Mouse (Mus musculus): ENCODE results near the gene Hoxc9. TPM values are rescaled to one million over a fixed set of nuclear protein-coding genes. Genes with fewer than 3 reads are reported as not detected.

Gene Hoxc9
- polyA plus RNA-seq, 1 experiment: not detected

DNA sequence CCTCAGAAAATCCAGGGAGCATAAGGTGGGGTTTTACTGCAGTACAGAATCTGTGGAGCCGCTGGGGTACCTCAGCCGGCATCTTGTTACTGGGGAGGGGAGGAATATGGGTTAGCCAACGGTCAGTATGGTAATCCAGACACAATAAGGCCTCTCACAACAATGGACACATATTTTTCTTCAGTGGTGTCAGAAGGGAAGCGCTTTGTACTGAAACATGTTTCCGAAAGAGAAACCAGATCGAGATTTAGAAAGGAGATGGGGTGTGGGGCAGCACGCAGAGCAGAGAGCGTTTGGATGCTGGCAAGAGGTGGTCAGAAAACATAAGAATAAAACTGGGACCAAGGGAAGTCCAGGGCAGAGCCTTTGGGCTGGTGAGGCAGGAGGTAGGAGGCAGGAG is 53.9 kb downstream of the Hoxc9 start:
- Histone ChIP-seq H3K4me3 (ENCODE audit: insufficient read depth, low read depth, low read length) (peak overlapping the region; percentile 45), H3K27ac (replicated peaks; ENCODE audit: low read depth, low read length) (peak overlapping the region; percentile 30), H3K4me1 (ENCODE audit: control insufficient read depth, insufficient read depth, insufficient read length, low read length) (peaks cover 7% of the 10 kb centered on the region)

DNA sequence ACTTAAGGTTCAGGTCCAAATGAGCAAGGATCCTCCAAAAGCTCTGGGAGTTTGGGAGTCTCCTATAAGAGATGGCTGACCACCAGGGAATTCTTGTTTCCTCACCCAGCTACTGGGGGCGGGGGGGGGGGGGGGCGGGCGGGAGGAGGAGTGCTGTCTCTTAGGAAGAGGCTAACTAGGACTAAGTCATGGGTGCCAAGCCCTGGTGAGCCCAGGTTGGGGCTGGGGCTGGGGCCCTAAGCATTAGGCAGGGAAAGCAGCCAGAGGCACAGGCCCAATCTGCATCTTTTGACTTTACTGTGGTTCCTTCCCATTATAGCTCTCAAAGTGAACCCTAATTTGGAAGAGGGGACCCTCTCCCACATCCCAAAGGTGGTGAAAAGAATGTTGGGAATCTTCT is 55.9 kb downstream of the Hoxc9 start:
- Histone ChIP-seq H3K4me1 (ENCODE audit: control insufficient read depth, insufficient read depth, insufficient read length, low read length) (no peaks in the 10 kb centered on the region), H3K27ac (replicated peaks; ENCODE audit: low read depth, low read length) (peak overlapping the region; percentile 68), H3K4me3 (ENCODE audit: insufficient read depth, low read depth, low read length) (peak overlapping the region; percentile 36; the same call in 1 of the 2 replicates)

DNA sequence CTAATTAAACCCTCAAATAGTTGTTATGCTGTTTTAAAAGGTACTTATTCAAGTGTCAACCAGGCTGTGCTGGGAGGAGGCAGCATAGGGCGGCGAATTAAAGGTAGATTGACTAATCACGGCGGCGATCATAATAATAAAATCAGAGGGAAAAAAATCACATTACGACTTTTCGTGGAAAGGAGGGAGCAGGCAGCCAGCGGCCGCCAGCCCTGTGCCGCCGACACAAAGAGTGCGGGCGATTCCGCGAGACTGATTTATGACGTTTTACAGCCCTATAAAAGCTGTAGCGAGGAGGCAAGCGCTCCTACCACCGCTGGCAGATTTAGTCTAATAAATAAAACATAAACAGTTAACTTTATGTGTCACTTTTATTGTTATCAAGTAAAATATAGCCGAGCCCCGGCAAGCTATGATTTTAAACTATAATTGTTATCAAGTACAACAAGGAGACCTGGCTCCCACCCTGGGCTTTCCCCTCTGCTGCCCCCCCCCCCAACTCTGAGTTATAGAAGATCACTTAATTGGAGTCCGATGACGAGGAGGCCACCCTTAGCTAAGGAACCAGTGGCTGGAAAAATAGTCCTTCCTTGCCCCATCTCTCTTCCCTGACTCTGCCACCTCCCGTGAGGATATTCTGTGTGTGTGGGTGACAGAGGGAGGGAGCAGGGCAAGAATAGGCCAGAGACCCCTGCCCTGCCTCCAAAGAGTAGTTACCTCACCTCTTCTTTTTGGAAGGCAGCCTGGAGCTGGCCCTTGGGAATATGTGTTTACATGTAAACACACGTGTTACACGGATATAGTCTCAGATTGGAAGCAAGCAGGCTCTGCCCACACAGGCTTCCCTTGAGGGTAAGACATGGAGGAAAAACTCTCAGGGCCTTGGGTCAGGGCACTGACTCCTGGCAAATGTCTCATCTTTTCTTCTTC is 56.7 kb downstream of the Hoxc9 start:
- Histone ChIP-seq H3K27ac (replicated peaks; ENCODE audit: low read depth, low read length) (peak overlapping the region; percentile 68), H3K4me3 (ENCODE audit: insufficient read depth, low read depth, low read length) (peak overlapping the region; percentile 12), H3K4me1 (ENCODE audit: control insufficient read depth, insufficient read depth, insufficient read length, low read length) (no peaks in the 10 kb centered on the region)

DNA sequence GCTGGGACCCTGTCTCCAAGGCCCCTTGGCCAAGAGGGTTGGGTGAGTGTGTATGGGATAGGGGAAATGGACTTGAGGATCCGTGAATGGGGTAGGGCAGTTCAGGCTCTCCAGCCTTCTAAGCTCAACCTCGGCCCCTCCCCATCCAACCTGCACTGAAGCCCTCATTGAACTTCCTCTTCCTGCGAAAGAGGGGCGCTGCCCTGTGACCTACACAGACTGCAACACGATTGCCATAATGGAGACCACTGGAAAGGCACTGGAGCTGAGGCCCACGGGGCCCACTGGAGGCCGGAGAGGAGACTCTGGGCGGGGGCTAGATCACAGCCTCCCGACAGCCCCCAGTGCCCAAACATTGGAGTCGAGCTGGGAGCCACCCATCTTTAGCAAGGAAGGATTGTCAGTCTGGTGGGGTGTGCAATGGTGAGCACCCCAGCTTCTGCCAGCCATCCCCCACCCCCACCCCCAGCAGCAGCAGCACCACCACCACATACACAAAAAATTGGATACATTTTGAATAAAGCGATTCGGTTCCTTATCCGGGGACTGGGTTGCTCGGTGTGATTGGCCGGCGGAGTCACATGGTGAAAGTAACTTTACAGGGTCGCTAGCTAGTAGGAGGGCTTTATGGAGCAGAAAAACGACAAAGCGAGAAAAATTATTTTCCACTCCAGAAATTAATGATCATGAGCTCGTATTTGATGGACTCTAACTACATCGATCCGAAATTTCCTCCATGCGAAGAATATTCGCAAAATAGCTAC is 58.0 kb downstream of the Hoxc9 start:
- Histone ChIP-seq H3K4me3 (ENCODE audit: insufficient read depth, low read depth, low read length) (peak overlapping the region; percentile 69), H3K4me1 (ENCODE audit: control insufficient read depth, insufficient read depth, insufficient read length, low read length) (0 out of 2 replicates have a peak, but pooled peaks cover 5% of the 10 kb centered on the region), H3K27ac (replicated peaks; ENCODE audit: low read depth, low read length) (peak overlapping the region; percentile 63)

Other genes starting within 250 kb of the Hoxc9 start
- not detected in 2 replicates for gene Hoxc13, start 55.3 kb upstream of the Hoxc9 start, polyA plus RNA-seq (2012; ENCODE audit: insufficient read depth, insufficient read length, missing spikeins)
- gene Hoxc12, start 39.7 kb upstream of the Hoxc9 start, polyA plus RNA-seq (2012; ENCODE audit: insufficient read depth, insufficient read length, missing spikeins): not detected in 2 replicates
- not detected in 2 replicates for gene Hoxc11, start 22.0 kb upstream of the Hoxc9 start, polyA plus RNA-seq (2012; ENCODE audit: insufficient read depth, insufficient read length, missing spikeins)
- not detected in 2 replicates for gene Hoxc10, start 9.6 kb upstream of the Hoxc9 start, polyA plus RNA-seq (2012; ENCODE audit: insufficient read depth, insufficient read length, missing spikeins)
- gene Hoxc5, start 9.0 kb upstream of the Hoxc9 start, polyA plus RNA-seq (2012; ENCODE audit: insufficient read depth, insufficient read length, missing spikeins): 14.1 and 15.1 TPM in 2 replicates
- gene Hoxc8, start 14.2 kb downstream of the Hoxc9 start, polyA plus RNA-seq (2012; ENCODE audit: insufficient read depth, insufficient read length, missing spikeins): 8.9 and 9.8 TPM in 2 replicates
- 17.1 and 21.7 TPM in 2 replicates for gene Hoxc6, start 21.8 kb downstream of the Hoxc9 start, polyA plus RNA-seq (2012; ENCODE audit: insufficient read depth, insufficient read length, missing spikeins)
- 9.4 and 13.7 TPM in 2 replicates for gene Hoxc4, start 42.5 kb downstream of the Hoxc9 start, polyA plus RNA-seq (2012; ENCODE audit: insufficient read depth, insufficient read length, missing spikeins)
- gene Smug1, start 190.7 kb downstream of the Hoxc9 start, polyA plus RNA-seq (2012; ENCODE audit: insufficient read depth, insufficient read length, missing spikeins): 6.3 and 10.1 TPM in 2 replicates